ENCODE assay signal across 12 mouse cellular contexts in genomic region chr5:92368392-92368791, GRCm38 (mm10). TPM values are rescaled to one million over a fixed set of nuclear protein-coding genes. Genes with fewer than 3 reads are reported as not detected.
DNase-seq lines count a peak whose midpoint lies in the region; ATAC-seq and TF ChIP-seq lines count a peak whose summit lies in the region.
"Had no signal": no experiment of that assay in that cellular context is flagged by ENCODE, and none has a peak within 500 bp of the region (broad histone marks: within the 10 kb centered on the region; RNA-seq: fewer than 3 reads in every experiment).

No protein-coding gene starts in this region.

- peak; percentile 54 for DNase-seq in adrenal gland, adult 2 months
- DNase-seq in adrenal gland, adult 8-10 months: no peak
- no peak for DNase-seq in kidney, adult 18-20 months
- DNase-seq in cerebellum, adult 11-12 months: peak; percentile 70
- peak; percentile 30 for DNase-seq in heart, postnatal 0 days (ENCODE audit: low spot score)
- no peak for DNase-seq in embryo, embryonic 9.5 days (ENCODE audit: extremely low spot score)
- no peak for DNase-seq in spleen, adult 12 weeks (ENCODE audit: low spot score)

- ATAC-seq in kidney, embryonic 15.5 days (replicated peaks; ENCODE audit: low FRiP score): no peak
- peak; percentile 52 for ATAC-seq in heart, postnatal 0 days (ENCODE audit: insufficient read depth, low read depth)

- H3K4me3 ChIP-seq in kidney, embryonic 15.5 days (replicated peaks): no peak overlapping the region
- H3K4me3 ChIP-seq in heart, postnatal 0 days (ENCODE audit: low read depth, low read length): no peak overlapping the region

- H3K9me3 ChIP-seq in kidney, embryonic 15.5 days (replicated peaks): no peaks in the 10 kb centered on the region
- no peaks in the 10 kb centered on the region for H3K9me3 ChIP-seq in heart, postnatal 0 days (replicated peaks; ENCODE audit: control insufficient read depth, low read length)

- WGBS in kidney, embryonic 15.5 days: 69% methylated on average over 10 of the region's 10 CpGs
- 35% methylated on average over 10 of the region's 10 CpGs for WGBS in heart, postnatal 0 days

- peak overlapping the region; percentile 56; the same call in 1 of the 2 replicates for H3K27ac ChIP-seq in kidney, embryonic 15.5 days
- H3K27ac ChIP-seq in heart, postnatal 0 days (ENCODE audit: low read depth): 0 out of 2 replicates have a peak overlapping the region, but pooled peaks have one; percentile 44
- H3K27ac ChIP-seq: liver, embryonic 14.5 days had no signal

- H3K4me1 ChIP-seq in kidney, embryonic 15.5 days: peaks cover 18% of the 10 kb centered on the region; the same call in 1 of the 2 replicates
- peaks cover 6% of the 10 kb centered on the region; the same call in 1 of the 2 replicates for H3K4me1 ChIP-seq in heart, postnatal 0 days (ENCODE audit: control insufficient read depth, insufficient read depth)

- no peak for TF ChIP-seq CTCF in heart, postnatal 0 days (IDR thresholded peaks at IDR 0.05; ENCODE audit: low read depth)

- H3K27me3 ChIP-seq in kidney, embryonic 15.5 days: 0 out of 2 replicates have a peak, but pooled peaks cover 4% of the 10 kb centered on the region
- H3K27me3 ChIP-seq in heart, postnatal 0 days (ENCODE audit: control insufficient read depth, insufficient read depth, low read length): no peaks in the 10 kb centered on the region

- no peak overlapping the region for H3K9ac ChIP-seq in kidney, embryonic 15.5 days
- no peak overlapping the region for H3K9ac ChIP-seq in heart, postnatal 0 days (replicated peaks; ENCODE audit: low read depth, low read length)
- H3K9ac ChIP-seq: liver, embryonic 14.5 days had no signal

- no peaks in the 10 kb centered on the region for H3K36me3 ChIP-seq in kidney, embryonic 15.5 days
- no peaks in the 10 kb centered on the region for H3K36me3 ChIP-seq in heart, postnatal 0 days (replicated peaks; ENCODE audit: control insufficient read depth, insufficient read depth, low read length)

- no peak for TF ChIP-seq EP300 in heart, postnatal 0 days (IDR thresholded peaks at IDR 0.05; ENCODE audit: low read depth)

- no peak overlapping the region for H3K4me2 ChIP-seq in kidney, embryonic 15.5 days
- H3K4me2 ChIP-seq in heart, postnatal 0 days (ENCODE audit: low read depth, low read length): no peak overlapping the region

RNA-seq across cellular contexts. Expression of gene Cxcl10, which starts 19.7 kb away (rescaled TPM):
- total RNA-seq in adrenal gland, adult 2 months (2021): under 1 TPM; 0.43 to 0.73 TPM
- polyA plus RNA-seq in adrenal gland, adult 2 months (2012; rRNA removed): 1.7 and 3.6 TPM in 2 replicates
- 1 to 10 TPM in 2 of 4 experiments, under 1 TPM in 2; 0.35 to 2.1 (median 1.1) TPM for total RNA-seq in adrenal gland, adult 8-10 months (2022)
- polyA plus RNA-seq in kidney, embryonic 15.5 days (2015; fragmentation: Nextera tagmentation; extraction: Ambion mirVana): 0.72 and 1.4 TPM in 2 replicates
- total RNA-seq in heart, postnatal 0 days (2014; rRNA removed; ENCODE audit: low replicate concordance): 0.81 and 9.7 TPM in 2 replicates
- polyA plus RNA-seq in heart, postnatal 0 days (2015; fragmentation: Nextera tagmentation; extraction: Ambion mirVana): 0.56 and 0.60 TPM in 2 replicates
- total RNA-seq: midbrain, postnatal 0 days had no signal

RNA-seq across cellular contexts. Expression of gene Art3, which starts 36.8 kb away (rescaled TPM):
- total RNA-seq in adrenal gland, adult 2 months (2021): 10 to 100 TPM; 39.2 to 58.2 TPM
- polyA plus RNA-seq in adrenal gland, adult 2 months (2012; rRNA removed): 2.6 and 3.1 TPM in 2 replicates
- total RNA-seq in adrenal gland, adult 8-10 months (2022): 10 to 100 TPM; 38.9 to 87.1 (median 64.7) TPM
- polyA plus RNA-seq in kidney, embryonic 15.5 days (2015; fragmentation: Nextera tagmentation; extraction: Ambion mirVana): 3.0 and 3.9 TPM in 2 replicates
- 186 and 226 TPM in 2 replicates for total RNA-seq in heart, postnatal 0 days (2014; rRNA removed; ENCODE audit: low replicate concordance)
- polyA plus RNA-seq in heart, postnatal 0 days (2015; fragmentation: Nextera tagmentation; extraction: Ambion mirVana): 294 and 306 TPM in 2 replicates

RNA-seq across cellular contexts. Expression of gene Cxcl9, which starts 40.5 kb away (rescaled TPM):
- total RNA-seq in adrenal gland, adult 2 months (2021): 1 to 10 TPM; 2.5 to 2.6 TPM
- polyA plus RNA-seq in adrenal gland, adult 2 months (2012; rRNA removed): 3.7 and 7.2 TPM in 2 replicates
- total RNA-seq in adrenal gland, adult 8-10 months (2022): 1 to 10 TPM in 2 of 4 experiments, under 1 TPM in 2; 0.65 to 6.8 (median 1.1) TPM
- not detected in 2 replicates for polyA plus RNA-seq in kidney, embryonic 15.5 days (2015; fragmentation: Nextera tagmentation; extraction: Ambion mirVana)
- total RNA-seq in heart, postnatal 0 days (2014; rRNA removed; ENCODE audit: low replicate concordance): not detected in 2 replicates
- 0.07 and 0.12 TPM in 2 replicates for polyA plus RNA-seq in heart, postnatal 0 days (2015; fragmentation: Nextera tagmentation; extraction: Ambion mirVana)
- total RNA-seq: midbrain, postnatal 0 days had no signal
- polyA plus RNA-seq: intestine, embryonic 16.5 days; midbrain, postnatal 0 days; stomach, embryonic 16.5 days had no signal

RNA-seq across cellular contexts. Expression of gene Sdad1, which starts 58.1 kb away (rescaled TPM):
- 10 to 100 TPM; 25.0 to 39.1 TPM for total RNA-seq in adrenal gland, adult 2 months (2021)
- 11.2 and 13.2 TPM in 2 replicates for polyA plus RNA-seq in adrenal gland, adult 2 months (2012; rRNA removed)
- 10 to 100 TPM; 28.0 to 45.8 (median 35.1) TPM for total RNA-seq in adrenal gland, adult 8-10 months (2022)
- 45.7 and 47.9 TPM in 2 replicates for polyA plus RNA-seq in kidney, embryonic 15.5 days (2015; fragmentation: Nextera tagmentation; extraction: Ambion mirVana)
- total RNA-seq in heart, postnatal 0 days (2014; rRNA removed; ENCODE audit: low replicate concordance): 34.0 and 37.0 TPM in 2 replicates
- 13.7 and 13.8 TPM in 2 replicates for polyA plus RNA-seq in heart, postnatal 0 days (2015; fragmentation: Nextera tagmentation; extraction: Ambion mirVana)

Comparison
In these comparisons a context has a peak if more than half of its experiments do, and no peak if none do; other contexts are left out.
1. DNase-seq: peak in adrenal gland, adult 2 months (single experiment), cerebellum, adult 11-12 months (single experiment) and heart, postnatal 0 days (single experiment); none in adrenal gland, adult 8-10 months (single experiment), kidney, adult 18-20 months (single experiment), embryo, embryonic 9.5 days (single experiment) and spleen, adult 12 weeks (single experiment).